Mouse (Mus musculus): Measurements from ENCODE around the gene Dctn3. TPM values are rescaled to one million over a fixed set of nuclear protein-coding genes. Genes with fewer than 3 reads are reported as not detected.

The Dctn3 gene
- polyA plus RNA-seq, 1 experiment from 2014 or later: 143 TPM

DNA sequence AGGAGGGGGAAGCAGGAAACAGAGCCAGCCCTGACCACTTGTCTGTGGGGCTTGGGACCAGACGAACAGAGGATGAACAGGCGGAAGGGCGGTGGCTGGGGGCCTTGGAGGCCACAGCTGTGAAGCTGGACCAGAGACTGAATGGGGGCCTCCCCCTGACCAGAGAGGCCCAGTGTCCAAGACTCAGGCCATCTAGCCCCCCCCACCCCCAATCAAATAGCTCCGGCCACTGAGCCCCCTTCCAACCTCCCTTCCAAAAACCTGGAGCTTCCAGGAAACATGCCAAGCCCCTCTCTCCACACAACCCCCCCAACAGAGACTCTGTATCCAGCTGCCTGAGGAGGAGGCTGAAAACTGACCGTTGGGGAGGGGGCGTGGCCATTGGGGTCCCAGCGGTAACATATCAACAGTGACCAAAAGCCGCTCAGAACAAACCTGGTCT lies 50.4 kb downstream of the Dctn3 start:
- no peak overlapping the region for H3K4me3 ChIP-seq
- 22% methylated on average over 8 of the region's 8 CpGs for WGBS
- H3K4me1 ChIP-seq: peaks cover 46% of the 10 kb centered on the region
- H3K9me3 ChIP-seq: no peaks in the 10 kb centered on the region
- DNase-seq (ENCODE audit: low spot score): no peak
- peak overlapping the region; percentile 53 for H3K27ac ChIP-seq
- peaks cover 84% of the 10 kb centered on the region for H3K27me3 ChIP-seq (ENCODE audit: insufficient read depth, poor library complexity, severe bottlenecking)
- no peaks in the 10 kb centered on the region for H3K36me3 ChIP-seq

DNA sequence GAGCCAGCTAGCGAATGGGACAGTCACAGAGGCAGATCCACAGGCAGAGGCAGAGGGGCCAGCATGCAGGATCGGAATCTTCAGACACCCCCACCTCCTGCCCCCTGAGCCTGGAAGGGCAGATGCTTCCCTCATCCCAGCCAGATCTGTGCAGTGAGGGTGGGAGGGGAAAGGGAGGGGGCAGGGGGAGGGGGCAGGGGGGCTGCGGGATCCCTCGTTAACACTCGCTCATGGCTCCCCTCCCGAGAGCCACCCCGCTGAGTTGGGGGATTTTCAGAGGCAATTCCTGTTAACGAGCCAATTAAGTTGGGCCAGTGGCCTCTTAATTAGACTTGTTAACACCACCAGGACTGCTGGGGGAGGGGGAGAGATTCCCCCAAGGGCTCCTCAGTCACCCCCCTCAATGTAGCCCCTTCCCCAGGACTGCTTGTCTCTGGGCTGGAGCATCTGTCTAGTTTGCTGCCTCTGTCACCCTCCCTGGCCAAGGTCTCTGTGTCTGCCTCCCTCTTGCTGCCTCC lies 50.9 kb downstream of the Dctn3 start:
- Histone ChIP-seq H3K27ac (peak overlapping the region; percentile 53), H3K27me3 (ENCODE audit: insufficient read depth, poor library complexity, severe bottlenecking) (peaks cover 79% of the 10 kb centered on the region), H3K36me3 (no peaks in the 10 kb centered on the region), H3K9me3 (no peaks in the 10 kb centered on the region), H3K4me1 (peaks cover 41% of the 10 kb centered on the region), H3K4me3 (no peak overlapping the region)
- DNase-seq (ENCODE audit: low spot score): no peak
- WGBS: 10% methylated on average over 8 of the region's 8 CpGs

- H3K9me3 ChIP-seq: no peaks in the 10 kb centered on the region
- no peak overlapping the region for H3K4me3 ChIP-seq
- H3K36me3 ChIP-seq: no peaks in the 10 kb centered on the region
- peaks cover 41% of the 10 kb centered on the region for H3K4me1 ChIP-seq
- peak; percentile 71 for DNase-seq (ENCODE audit: low spot score)
- peaks cover 79% of the 10 kb centered on the region for H3K27me3 ChIP-seq (ENCODE audit: insufficient read depth, poor library complexity, severe bottlenecking)
- no peak overlapping the region for H3K27ac ChIP-seq
- WGBS: 32% methylated on average over 5 of the region's 5 CpGs
These were observed 51.5 kb downstream of the Dctn3 start for GRCm38 (mm10) chr4:41671500-41671899.

GRCm38 (mm10) chr4:41670836-41671235 lies 52.1 kb downstream of the Dctn3 start:
- no peaks in the 10 kb centered on the region for H3K9me3 ChIP-seq
- WGBS: 82% methylated on average over 18 of the region's 18 CpGs
- H3K27ac ChIP-seq: no peak overlapping the region
- peaks cover 76% of the 10 kb centered on the region for H3K27me3 ChIP-seq (ENCODE audit: insufficient read depth, poor library complexity, severe bottlenecking)
- H3K36me3 ChIP-seq: no peaks in the 10 kb centered on the region
- peak; percentile 68 for DNase-seq (ENCODE audit: low spot score)
- H3K4me3 ChIP-seq: no peak overlapping the region
- H3K4me1 ChIP-seq: peaks cover 35% of the 10 kb centered on the region

GRCm38 (mm10) chr4:41666646-41667045 lies 56.3 kb downstream of the Dctn3 start:
- Histone ChIP-seq H3K27me3 (ENCODE audit: insufficient read depth, poor library complexity, severe bottlenecking) (peaks cover 80% of the 10 kb centered on the region), H3K9me3 (no peaks in the 10 kb centered on the region), H3K4me3 (no peak overlapping the region), H3K4me1 (peaks cover 57% of the 10 kb centered on the region), H3K27ac (no peak overlapping the region), H3K36me3 (no peaks in the 10 kb centered on the region)
- no peak for DNase-seq (ENCODE audit: low spot score)
- 76% methylated on average over 8 of the region's 11 CpGs for WGBS

GRCm38 (mm10) chr4:41665009-41665675 lies 57.8 kb downstream of the Dctn3 start:
- Histone ChIP-seq H3K36me3 (no peaks in the 10 kb centered on the region), H3K4me1 (peaks cover 62% of the 10 kb centered on the region), H3K4me3 (peak overlapping the region; percentile 8; the same call in 1 of the 2 replicates), H3K27ac (peak overlapping the region; percentile 79), H3K27me3 (ENCODE audit: insufficient read depth, poor library complexity, severe bottlenecking) (peaks cover 79% of the 10 kb centered on the region), H3K9me3 (no peaks in the 10 kb centered on the region)
- 0% methylated on average over 5 of the region's 8 CpGs for WGBS
- DNase-seq (ENCODE audit: low spot score): no peak

Other genes with a start within 250 kb of the Dctn3 start
- 2.9 and 3.2 TPM in 2 replicates for gene AI464131, start 220.1 kb downstream of the Dctn3 start, polyA plus RNA-seq (2016; fragmentation: Nextera tagmentation; extraction: Ambion mirVana)
- gene 1110017D15Rik, start 205.8 kb downstream of the Dctn3 start, polyA plus RNA-seq (2016; fragmentation: Nextera tagmentation; extraction: Ambion mirVana): 1.0 TPM in 1 of 2 replicates, not detected in the other
- 1.5 and 2.2 TPM in 2 replicates for gene Fam219a, start 153.6 kb downstream of the Dctn3 start, polyA plus RNA-seq (2016; fragmentation: Nextera tagmentation; extraction: Ambion mirVana)
- gene Dnaic1, start 153.4 kb downstream of the Dctn3 start, polyA plus RNA-seq (2016; fragmentation: Nextera tagmentation; extraction: Ambion mirVana): 1.4 and 1.7 TPM in 2 replicates
- gene Enho, start 82.8 kb downstream of the Dctn3 start, polyA plus RNA-seq (2016; fragmentation: Nextera tagmentation; extraction: Ambion mirVana): 5.3 and 8.9 TPM in 2 replicates
- 2.6 and 8.9 TPM in 2 replicates for gene Cntfr, start 26.1 kb downstream of the Dctn3 start, polyA plus RNA-seq (2016; fragmentation: Nextera tagmentation; extraction: Ambion mirVana)
- 144 and 147 TPM in 2 replicates for gene Il11ra1, start 23.2 kb downstream of the Dctn3 start, polyA plus RNA-seq (2016; fragmentation: Nextera tagmentation; extraction: Ambion mirVana)
- 54.5 and 71.3 TPM in 2 replicates for gene Rpp25l, start 9.6 kb downstream of the Dctn3 start, polyA plus RNA-seq (2016; fragmentation: Nextera tagmentation; extraction: Ambion mirVana)
- not detected in 2 replicates for gene Arid3c, start 8.0 kb upstream of the Dctn3 start, polyA plus RNA-seq (2016; fragmentation: Nextera tagmentation; extraction: Ambion mirVana)
- 52.7 and 69.7 TPM in 2 replicates for gene Galt, start 32.1 kb upstream of the Dctn3 start, polyA plus RNA-seq (2016; fragmentation: Nextera tagmentation; extraction: Ambion mirVana)
- 79.3 and 97.8 TPM in 2 replicates for gene Sigmar1, start 33.0 kb upstream of the Dctn3 start, polyA plus RNA-seq (2016; fragmentation: Nextera tagmentation; extraction: Ambion mirVana)
- gene Ccl27a, start 51.1 kb upstream of the Dctn3 start, polyA plus RNA-seq (2016; fragmentation: Nextera tagmentation; extraction: Ambion mirVana): 38.1 and 39.7 TPM in 2 replicates
- gene Gm21541, start 180.4 kb upstream of the Dctn3 start, polyA plus RNA-seq (2016; fragmentation: Nextera tagmentation; extraction: Ambion mirVana): not detected in 2 replicates
- gene Gm20878, start 218.4 kb upstream of the Dctn3 start, polyA plus RNA-seq (2016; fragmentation: Nextera tagmentation; extraction: Ambion mirVana): 1.2 and 1.7 TPM in 2 replicates
- 0.06 and 0.07 TPM in 2 replicates for gene Fam205a4, start 242.9 kb upstream of the Dctn3 start, polyA plus RNA-seq (2016; fragmentation: Nextera tagmentation; extraction: Ambion mirVana)

Data from heart, embryonic 10.5 days (tissue).